Mouse (Mus musculus): ENCODE measurements at regions not wholly inside any gene's neighbourhood (a gene's known extent, or its start where the extent isn't known, plus 50 kb on each side); places are given as distances from the start of the nearest gene placed in this dataset.
A peak's percentile ranks its signal among the peaks of the same experiment; 100 is the strongest.
"Not testable (repeated sequence)": the region's sequence is repeated elsewhere in the genome, so short reads cannot be mapped to it uniquely, and the experiment has no call there.

GRCm38 (mm10) chr15:25252648-25253567 is 160.7 kb downstream of the Basp1 start:
- no peak for ATAC-seq (ENCODE audit: poor library complexity, severe bottlenecking)

- no peak for ATAC-seq (ENCODE audit: poor library complexity, severe bottlenecking)
Measured at GRCm38 (mm10) chr15:25245631-25246030, 167.9 kb downstream of the Basp1 start.

GRCm38 (mm10) chr15:25237665-25238664 is 175.6 kb downstream of the Basp1 start:
- peak; percentile 64 for ATAC-seq (ENCODE audit: poor library complexity, severe bottlenecking)

GRCm38 (mm10) chr15:25236191-25236723 is 177.3 kb downstream of the Basp1 start:
- no peak for ATAC-seq (ENCODE audit: poor library complexity, severe bottlenecking)

GRCm38 (mm10) chr15:25234064-25234700 is 179.4 kb downstream of the Basp1 start:
- ATAC-seq (ENCODE audit: poor library complexity, severe bottlenecking): no peak

DNA sequence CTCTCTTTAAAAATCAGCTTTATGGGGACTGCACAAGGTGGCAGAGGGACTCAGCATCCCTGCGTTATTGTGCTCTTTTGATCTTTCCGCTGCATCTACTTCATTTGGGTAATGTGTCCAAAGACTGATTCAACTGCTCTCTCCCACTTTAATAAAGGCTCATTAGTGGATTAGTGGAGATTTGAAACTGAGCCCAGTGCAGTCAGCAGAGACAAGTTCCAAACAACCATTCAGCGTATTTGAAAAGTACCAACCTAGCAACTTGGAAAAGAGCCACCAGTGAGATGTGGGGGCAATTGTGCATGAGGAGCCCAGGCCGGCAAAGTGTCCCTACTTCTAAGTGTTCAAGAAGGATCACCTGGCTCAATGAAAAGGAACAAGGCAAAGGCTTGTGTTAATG is 183.4 kb downstream of the Basp1 start:
- ATAC-seq (ENCODE audit: poor library complexity, severe bottlenecking): no peak

- ATAC-seq (ENCODE audit: poor library complexity, severe bottlenecking): no peak
Measured at GRCm38 (mm10) chr15:25229807-25230206, 183.8 kb downstream of the Basp1 start.

GRCm38 (mm10) chr15:25227496-25227895 is 186.1 kb downstream of the Basp1 start:
- peak; percentile 85 for ATAC-seq (ENCODE audit: poor library complexity, severe bottlenecking)

- no peak for ATAC-seq (ENCODE audit: poor library complexity, severe bottlenecking)
Measured at GRCm38 (mm10) chr15:25225936-25226335, 187.6 kb downstream of the Basp1 start.

- no peak for ATAC-seq (ENCODE audit: poor library complexity, severe bottlenecking)
Measured at GRCm38 (mm10) chr15:25225431-25225830, 188.1 kb downstream of the Basp1 start.

- ATAC-seq (ENCODE audit: poor library complexity, severe bottlenecking): no peak
Measured at GRCm38 (mm10) chr15:25221749-25222148, 191.8 kb downstream of the Basp1 start.

DNA sequence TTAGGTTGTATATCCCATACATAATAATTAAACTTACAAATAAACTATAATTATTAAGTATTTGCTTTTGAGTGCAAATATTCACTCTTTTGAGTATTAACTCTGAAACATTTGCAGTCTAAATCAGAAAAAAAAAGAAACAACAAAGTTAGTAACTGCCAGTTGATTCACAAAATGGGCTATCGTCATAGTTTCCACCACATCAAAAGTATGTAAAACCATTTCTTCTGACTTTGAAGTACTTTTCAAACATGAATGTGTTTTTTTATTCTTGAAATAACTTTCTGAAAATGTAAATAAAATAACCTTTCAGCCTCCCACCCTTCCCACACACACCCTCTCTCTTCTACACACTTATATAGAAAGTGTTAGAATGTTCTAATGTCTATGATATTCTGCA is 197.2 kb downstream of the Basp1 start:
- ATAC-seq (ENCODE audit: poor library complexity, severe bottlenecking): no peak

- peak; percentile 49 for ATAC-seq (ENCODE audit: poor library complexity, severe bottlenecking)
Measured at GRCm38 (mm10) chr15:25202097-25202496, 211.5 kb downstream of the Basp1 start.

GRCm38 (mm10) chr15:25200249-25200648 is 213.3 kb downstream of the Basp1 start:
- not testable (repeated sequence) for ATAC-seq (ENCODE audit: poor library complexity, severe bottlenecking)

DNA sequence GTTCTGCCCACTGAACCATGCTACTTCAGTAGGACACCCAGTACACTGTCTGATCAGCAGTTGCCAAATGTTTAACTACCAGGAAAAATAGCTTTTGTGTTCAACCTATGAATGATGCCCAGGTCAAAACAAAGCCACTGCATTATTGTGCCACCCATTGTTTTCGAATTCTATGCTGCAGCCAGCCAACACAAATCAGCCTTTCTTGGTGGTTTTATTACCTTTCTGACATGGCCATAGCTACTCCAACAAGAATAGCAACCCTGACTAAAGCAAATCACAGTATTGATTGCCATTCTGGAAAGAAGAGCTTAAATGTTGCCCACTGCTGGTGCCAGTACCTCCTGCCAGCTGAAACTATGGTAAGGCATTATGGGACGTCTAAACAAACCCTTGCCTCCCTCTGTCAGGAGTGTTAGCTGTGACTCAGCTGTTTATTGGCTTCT is 225.7 kb downstream of the Basp1 start:
- no peak for ATAC-seq (ENCODE audit: poor library complexity, severe bottlenecking)

DNA sequence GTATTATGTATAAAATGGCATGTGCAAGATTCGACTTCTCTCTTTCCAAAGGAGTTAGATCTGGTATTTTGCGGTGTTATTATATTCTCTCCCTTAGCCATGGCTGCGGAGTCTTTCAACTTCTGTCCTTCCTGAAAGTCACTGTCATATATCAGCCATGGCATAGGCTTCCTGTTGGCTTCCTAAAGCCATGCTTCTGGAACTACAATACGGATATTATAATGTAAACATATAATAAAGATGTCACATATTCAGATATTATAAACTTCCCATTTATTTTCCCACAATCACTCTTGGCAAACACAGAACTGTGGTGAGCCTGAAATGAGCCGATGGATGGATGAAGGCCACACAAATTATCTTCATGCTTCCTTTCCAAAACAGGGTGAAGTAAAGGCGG is 240.8 kb downstream of the Basp1 start:
- no peak for ATAC-seq (ENCODE audit: poor library complexity, severe bottlenecking)

DNA sequence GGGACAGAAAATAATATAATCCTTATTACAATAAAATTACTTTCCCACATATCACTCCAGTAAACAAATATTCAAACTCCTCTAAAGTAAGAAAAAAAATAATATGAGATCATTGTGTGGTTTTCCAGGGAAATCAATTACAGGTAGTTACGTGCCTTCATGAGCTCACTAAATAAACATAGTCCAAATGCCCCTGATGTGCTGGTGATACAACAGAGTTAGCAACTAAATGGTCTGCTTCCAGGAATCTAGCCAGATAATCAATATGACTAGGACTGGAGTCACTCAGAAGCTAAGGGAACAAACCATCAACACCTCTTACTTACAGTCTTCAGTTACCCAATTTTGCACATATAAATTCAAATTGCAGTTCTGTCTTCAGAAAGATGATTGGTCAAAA is 267.2 kb downstream of the Basp1 start:
- ATAC-seq (ENCODE audit: poor library complexity, severe bottlenecking): no peak

GRCm38 (mm10) chr15:25144228-25144627 is 269.3 kb downstream of the Basp1 start:
- ATAC-seq (ENCODE audit: poor library complexity, severe bottlenecking): peak; percentile 83

DNA sequence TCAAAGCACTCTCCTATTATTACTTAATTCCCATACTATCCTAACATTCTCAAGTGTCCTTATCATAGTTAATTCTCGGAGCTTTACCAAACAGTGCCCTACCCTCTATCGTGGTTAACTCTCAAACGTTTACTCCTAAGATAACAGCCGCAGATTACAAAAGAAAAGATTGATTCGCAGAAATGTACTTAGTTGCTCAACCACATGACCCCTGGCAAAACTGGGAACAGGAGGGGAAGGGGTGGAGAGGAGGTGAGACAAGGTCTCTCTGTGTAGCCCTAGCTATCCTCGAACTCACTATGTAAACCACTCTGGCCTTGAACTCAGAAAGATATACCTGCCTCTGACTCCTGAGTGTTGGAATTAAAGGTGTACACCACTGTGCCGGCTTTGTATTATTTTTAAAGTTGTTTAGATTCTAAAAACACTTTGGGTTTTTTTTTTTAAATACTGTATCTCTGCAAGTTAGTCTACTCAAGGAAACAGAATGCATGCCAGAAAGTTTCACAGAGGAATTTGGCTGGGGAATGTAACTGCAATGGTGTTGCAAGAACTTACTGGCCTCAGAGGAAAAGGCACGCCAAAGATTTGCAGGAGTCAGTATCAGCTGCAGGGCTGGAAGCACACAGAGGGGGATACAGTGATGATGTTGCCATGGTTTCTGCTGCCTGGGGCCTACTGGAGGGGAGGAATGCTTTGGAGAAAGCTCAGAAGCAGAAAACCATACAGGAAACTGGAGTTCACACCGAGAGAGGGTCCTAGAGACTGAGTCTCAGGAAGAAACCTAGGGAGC is 273.0 kb downstream of the Basp1 start:
- ATAC-seq (ENCODE audit: poor library complexity, severe bottlenecking): no peak

GRCm38 (mm10) chr15:25137091-25137490 is 276.5 kb downstream of the Basp1 start:
- no peak for ATAC-seq (ENCODE audit: poor library complexity, severe bottlenecking)
